Mouse (Mus musculus) lung, adult 10 weeks (tissue): ENCODE data around the gene Rab19. TPM values are rescaled to one million over a fixed set of nuclear protein-coding genes. Genes with fewer than 3 reads are reported as not detected.

Experiments used
- polyA plus RNA-seq: library from polyadenylated mRNA; stranded (reverse); fragments of 350-450 nt; fragmentation: Illumina TruSeq; extraction: RNeasy Lipid Tissue Mini Kit (QIAGEN cat#74804); gene quantifications from one replicate; pipeline ENCODE4 v1.2.3, GENCODE M21; 2014; ENCODE audit warnings: low read depth, low replicate concordance; ENCODE audit not compliant: insufficient read depth

The Rab19 gene
- polyA plus RNA-seq, result 7.9 TPM

GRCm38 (mm10) chr6:39381125-39381880 is at the start of gene Rab19:
TSS of gene Rab19 (plus strand) at chr6:39381175.

GRCm38 (mm10) chr6:39377311-39377827 is 3.6 kb upstream of the Rab19 start, which contains the start of gene Slc37a3:
TSS of gene Slc37a3 (minus strand) at chr6:39377675.

DNA sequence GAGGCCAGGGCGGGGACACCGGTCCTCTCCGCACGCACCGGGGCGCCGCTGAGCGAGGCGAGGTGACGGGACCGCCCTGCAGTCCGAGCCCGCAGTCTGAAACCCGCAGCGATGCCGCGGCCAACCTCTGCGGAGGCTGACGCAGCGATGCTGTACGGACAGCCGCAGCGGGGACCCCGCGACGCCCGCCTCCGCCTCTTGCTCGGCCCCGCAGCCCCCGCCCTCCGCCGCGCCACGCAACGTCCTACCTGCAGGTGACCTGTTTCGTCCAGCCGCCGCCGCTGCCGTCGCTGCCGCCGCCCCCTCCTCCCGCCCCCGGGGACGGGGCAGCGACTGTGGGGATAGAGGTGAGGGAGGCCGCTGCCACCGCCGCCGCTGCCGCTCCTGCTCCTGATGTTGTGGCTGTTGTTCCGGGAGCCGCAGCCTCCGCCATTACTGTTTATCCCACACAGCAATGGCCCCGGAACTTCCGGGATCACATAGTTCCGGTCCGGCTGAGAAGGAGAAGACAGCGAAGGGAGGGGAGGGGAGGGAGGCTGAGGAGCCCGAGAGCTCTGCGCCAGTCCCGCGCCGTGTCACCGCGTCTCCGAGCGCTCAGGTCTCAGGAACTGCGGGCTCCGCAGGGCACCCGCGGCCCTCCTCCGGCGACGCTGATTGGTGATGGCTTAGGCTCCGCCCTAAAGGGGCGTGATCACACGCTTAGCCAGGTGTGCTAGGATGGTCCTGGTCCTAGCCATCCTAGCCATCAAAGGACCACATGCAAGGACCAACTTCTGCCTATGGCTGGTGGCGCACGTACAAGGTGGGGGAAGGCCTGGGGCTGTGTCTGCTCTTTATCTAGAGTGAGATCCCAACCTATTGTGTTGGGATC is 39.1 kb downstream of the Rab19 start, which contains the start of gene Mkrn1:
TSS of gene Mkrn1 (minus strand) at position 612 of the 871 bp plus-strand sequence.

Other genes starting within 250 kb of the Rab19 start
- gene Kdm7a, start 174.4 kb upstream of the Rab19 start, polyA plus RNA-seq, result 4.2 TPM
- gene Slc37a3, start 3.5 kb upstream of the Rab19 start, polyA plus RNA-seq, result 15.9 TPM
- gene Mkrn1, start 39.3 kb downstream of the Rab19 start, polyA plus RNA-seq, result 53.3 TPM
- 8.2 TPM for gene Dennd2a, start 176.7 kb downstream of the Rab19 start, polyA plus RNA-seq
- gene Adck2, start 192.7 kb downstream of the Rab19 start, polyA plus RNA-seq, result 13.5 TPM
- gene Gm42420, start 204.6 kb downstream of the Rab19 start, polyA plus RNA-seq, result 1.8 TPM
- 196 TPM for gene Ndufb2, start 211.4 kb downstream of the Rab19 start, polyA plus RNA-seq